Mouse (Mus musculus): ENCODE results near the gene Tut1. TPM values are rescaled to one million over a fixed set of nuclear protein-coding genes. Genes with fewer than 3 reads are reported as not detected.

Tut1 gene
- polyA plus RNA-seq (2015; fragmentation: Nextera tagmentation; extraction: Ambion mirVana), result 29.3 and 30.0 TPM in 2 replicates

DNA sequence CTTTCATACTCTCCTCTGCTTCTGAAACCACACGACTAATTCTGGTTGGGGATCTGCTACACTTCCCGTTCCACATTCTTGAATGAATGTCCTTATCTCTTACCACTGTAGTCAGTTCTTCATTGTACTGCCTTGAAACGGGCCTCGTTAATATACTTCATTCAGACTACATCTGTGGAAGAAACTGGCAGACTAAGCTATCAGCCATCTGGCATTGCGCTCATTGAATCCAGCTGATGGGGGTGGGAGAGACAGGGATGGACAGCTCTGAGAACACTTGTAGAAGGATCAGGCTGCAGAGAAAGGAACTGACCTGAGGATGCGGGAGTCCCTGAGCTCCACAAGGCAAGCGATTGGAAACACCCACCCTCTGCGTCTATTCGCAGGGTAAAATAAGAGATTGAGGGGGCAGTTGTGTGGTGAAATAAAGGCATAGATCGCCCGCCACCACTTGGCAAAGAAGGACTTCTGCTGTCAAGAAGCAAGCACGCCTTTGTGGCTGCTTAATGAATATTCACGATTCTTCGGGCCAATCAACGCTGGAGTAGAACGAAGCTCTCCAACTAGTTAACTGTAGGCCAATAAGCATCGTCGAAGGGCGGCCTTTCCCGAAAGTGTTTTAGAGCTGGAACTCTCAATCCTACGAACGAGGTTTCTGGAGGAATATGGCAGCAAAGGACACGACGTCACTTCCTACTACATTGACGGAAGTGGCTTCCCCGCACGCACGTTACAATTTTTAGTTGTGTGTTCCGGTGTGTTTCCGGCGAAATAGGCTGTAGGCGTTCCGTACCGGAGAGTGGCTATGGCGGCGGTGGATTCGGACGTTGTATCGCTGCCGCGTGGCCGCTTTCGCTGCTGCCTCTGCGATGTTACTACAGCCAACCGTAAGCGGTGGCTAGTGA lies at the start of gene Tut1:
Tut1 (plus strand) TSS at position 713 of the 905 bp plus-strand sequence.
- ATAC-seq (ENCODE audit: insufficient number of reproducible peaks, low FRiP score, low TSS enrichment, low read depth), result peak; percentile 91

GRCm38 (mm10) chr19:8908531-8908930 lies 45.1 kb upstream of the Tut1 start:
- no peak for ATAC-seq (ENCODE audit: insufficient number of reproducible peaks, low FRiP score, low TSS enrichment, low read depth)
- Histone ChIP-seq H3K9ac (no peak overlapping the region), H3K36me3 (peaks cover 95% of the 10 kb centered on the region), H3K4me2 (no peak overlapping the region), H3K27me3 (no peaks in the 10 kb centered on the region), H3K4me1 (no peaks in the 10 kb centered on the region), H3K9me3 (no peaks in the 10 kb centered on the region), H3K27ac (no peak overlapping the region), H3K4me3 (no peak overlapping the region)
- 92% methylated on average over 6 of the region's 6 CpGs for WGBS

More for the DNA sequence above, at the start of gene Tut1:
- H3K36me3 ChIP-seq, result peaks cover 60% of the 10 kb centered on the region
- H3K27ac ChIP-seq, result peak within 1 kb of the TSS; percentile 83
- no peaks in the 10 kb centered on the region for H3K27me3 ChIP-seq
- H3K9me3 ChIP-seq, result no peaks in the 10 kb centered on the region
- peak within 1 kb of the TSS; percentile 73 for H3K4me2 ChIP-seq
- H3K9ac ChIP-seq, result peak within 1 kb of the TSS; percentile 56
- peaks cover 26% of the 10 kb centered on the region for H3K4me1 ChIP-seq
- H3K4me3 ChIP-seq, result peak within 1 kb of the TSS; percentile 64
- 2% methylated on average over 46 of the region's 46 CpGs for WGBS

DNA sequence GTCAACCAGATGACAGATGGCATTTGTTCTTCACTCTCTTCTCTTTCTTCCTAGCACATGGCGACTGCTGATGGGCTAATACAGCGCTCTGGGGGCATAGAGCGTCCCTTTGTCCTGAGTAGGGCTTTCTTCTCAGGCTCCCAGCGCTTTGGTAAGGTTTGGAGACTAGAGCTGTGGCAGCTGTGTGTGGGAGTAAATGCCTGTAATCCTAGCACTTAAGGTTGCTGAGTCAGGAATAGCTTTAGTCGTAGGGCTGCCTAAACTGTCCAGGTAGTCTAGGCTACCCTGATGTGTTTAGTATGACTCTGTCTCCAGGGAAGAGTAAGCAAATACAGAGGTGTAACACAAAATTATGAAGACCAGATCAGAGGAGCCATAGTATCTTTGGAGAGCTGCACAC lies 41.8 kb upstream of the Tut1 start:
- Histone ChIP-seq H3K4me1 (no peaks in the 10 kb centered on the region), H3K4me2 (no peak overlapping the region), H3K9ac (no peak overlapping the region), H3K36me3 (peaks cover 100% of the 10 kb centered on the region), H3K27ac (no peak overlapping the region), H3K27me3 (no peaks in the 10 kb centered on the region), H3K4me3 (no peak overlapping the region), H3K9me3 (no peaks in the 10 kb centered on the region)
- ATAC-seq (ENCODE audit: insufficient number of reproducible peaks, low FRiP score, low TSS enrichment, low read depth), result no peak
- WGBS, result 96% methylated on average over 5 of the region's 5 CpGs

DNA sequence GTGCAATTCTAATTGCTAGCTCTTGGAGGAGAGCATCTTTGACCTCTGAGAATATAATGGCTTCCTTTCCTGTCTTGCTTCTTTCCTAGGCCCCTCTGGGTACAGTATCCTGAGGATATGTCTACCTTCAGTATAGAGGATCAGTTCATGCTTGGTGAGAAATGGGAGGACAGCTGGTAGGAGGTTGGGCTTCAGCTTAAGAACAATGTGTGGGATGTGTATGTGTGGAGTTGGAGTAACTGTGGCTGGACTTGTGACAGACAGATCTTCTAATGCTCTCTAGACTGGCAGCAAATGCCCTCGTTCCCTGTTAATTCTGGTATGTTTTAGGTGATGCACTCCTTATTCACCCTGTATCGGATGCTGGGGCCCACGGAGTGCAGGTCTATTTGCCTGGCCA lies 39.4 kb upstream of the Tut1 start:
- ATAC-seq (ENCODE audit: insufficient number of reproducible peaks, low FRiP score, low TSS enrichment, low read depth), result no peak
- Histone ChIP-seq H3K36me3 (peaks cover 79% of the 10 kb centered on the region), H3K4me3 (no peak overlapping the region), H3K4me2 (no peak overlapping the region), H3K9me3 (no peaks in the 10 kb centered on the region), H3K4me1 (no peaks in the 10 kb centered on the region), H3K27ac (no peak overlapping the region), H3K9ac (no peak overlapping the region), H3K27me3 (no peaks in the 10 kb centered on the region)
- WGBS, result 92% methylated on average over 3 of the region's 3 CpGs

- Histone ChIP-seq H3K4me2 (no peak overlapping the region), H3K9ac (no peak overlapping the region), H3K27me3 (no peaks in the 10 kb centered on the region), H3K36me3 (peaks cover 39% of the 10 kb centered on the region), H3K9me3 (no peaks in the 10 kb centered on the region), H3K4me3 (no peak overlapping the region), H3K27ac (no peak overlapping the region), H3K4me1 (peaks cover 13% of the 10 kb centered on the region)
- no peak for ATAC-seq (ENCODE audit: insufficient number of reproducible peaks, low FRiP score, low TSS enrichment, low read depth)
- WGBS, result 89% methylated on average over 3 of the region's 3 CpGs
Measured at GRCm38 (mm10) chr19:8919000-8919399, 34.6 kb upstream of the Tut1 start.

- H3K27me3 ChIP-seq, result no peaks in the 10 kb centered on the region
- no peaks in the 10 kb centered on the region for H3K9me3 ChIP-seq
- H3K27ac ChIP-seq, result peak overlapping the region; percentile 91
- H3K4me2 ChIP-seq, result peak overlapping the region; percentile 59
- WGBS, result 61% methylated on average over 6 of the region's 6 CpGs
- peaks cover 13% of the 10 kb centered on the region for H3K4me1 ChIP-seq
- peak overlapping the region; percentile 76 for H3K4me3 ChIP-seq
- ATAC-seq (ENCODE audit: insufficient number of reproducible peaks, low FRiP score, low TSS enrichment, low read depth), result no peak
- peaks cover 32% of the 10 kb centered on the region for H3K36me3 ChIP-seq
- H3K9ac ChIP-seq, result no peak overlapping the region; the same call in 1 of the 2 replicates
Measured at GRCm38 (mm10) chr19:8919684-8920072, 34.0 kb upstream of the Tut1 start.

DNA sequence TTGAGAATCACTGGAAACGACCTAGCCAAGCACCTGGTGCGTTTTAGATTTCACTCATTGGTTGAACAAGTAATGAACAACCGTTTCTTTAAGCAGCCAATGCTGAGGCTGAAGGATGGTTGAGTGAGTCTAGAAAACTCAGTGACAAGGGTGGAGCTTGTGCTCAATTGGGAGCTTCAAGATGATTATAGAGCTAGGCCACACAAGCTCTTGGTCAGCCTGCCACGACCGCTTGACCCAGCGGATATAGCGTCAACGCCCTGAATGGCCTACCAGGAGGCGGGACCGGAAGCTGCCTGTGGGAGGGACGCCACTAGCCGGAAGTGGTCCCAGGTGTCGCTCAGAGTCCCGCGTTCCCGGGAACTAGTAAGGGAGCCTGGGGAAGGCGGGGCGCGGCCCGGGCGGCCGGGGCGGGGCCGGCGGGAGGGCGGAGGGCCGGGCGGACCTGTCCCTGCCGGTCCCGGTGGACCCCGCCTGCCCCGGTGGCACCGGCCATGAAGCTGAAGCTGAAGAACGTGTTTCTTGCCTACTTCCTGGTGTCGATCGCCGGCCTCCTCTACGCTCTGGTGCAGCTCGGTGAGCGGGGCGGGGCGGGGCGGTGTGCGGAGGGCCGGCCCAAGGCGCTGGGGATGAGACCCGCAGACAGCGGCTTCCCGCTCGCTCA lies 33.4 kb upstream of the Tut1 start, which contains the start of gene B3gat3:
B3gat3 (plus strand) TSS at position 302 of the 664 bp plus-strand sequence.
- peaks cover 13% of the 10 kb centered on the region for H3K4me1 ChIP-seq
- peak within 1 kb of the TSS; percentile 59 for H3K4me2 ChIP-seq
- H3K27me3 ChIP-seq, result no peaks in the 10 kb centered on the region
- H3K4me3 ChIP-seq, result peak within 1 kb of the TSS; percentile 76
- WGBS, result 1% methylated on average over 49 of the region's 50 CpGs
- peak within 1 kb of the TSS; percentile 66 for H3K9ac ChIP-seq
- ATAC-seq (ENCODE audit: insufficient number of reproducible peaks, low FRiP score, low TSS enrichment, low read depth), result peak; percentile 93
- no peaks in the 10 kb centered on the region for H3K9me3 ChIP-seq
- H3K36me3 ChIP-seq, result peaks cover 28% of the 10 kb centered on the region
- H3K27ac ChIP-seq, result peak within 1 kb of the TSS; percentile 91

DNA sequence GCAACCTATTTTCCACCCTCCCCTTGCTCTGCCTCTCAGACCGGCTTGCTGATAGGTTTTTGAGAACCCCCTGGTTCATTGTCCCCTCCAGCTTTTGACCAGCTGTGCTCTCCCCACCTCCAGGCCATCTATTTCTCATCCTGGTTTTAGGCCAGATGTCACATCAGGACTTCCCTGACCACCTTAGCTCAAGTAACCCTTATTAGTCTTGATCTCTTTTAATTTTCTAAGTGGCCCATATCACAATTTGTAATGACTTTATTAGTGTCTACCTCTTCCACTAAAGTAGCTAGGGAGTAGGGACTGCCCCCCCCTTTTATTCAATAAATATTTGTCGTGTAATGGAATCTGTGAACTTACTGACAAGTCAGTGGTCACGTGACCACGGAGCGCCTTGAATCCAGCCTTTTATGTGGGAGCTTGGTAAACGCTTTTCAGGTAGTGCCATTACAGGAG lies 32.8 kb upstream of the Tut1 start:
- Histone ChIP-seq H3K4me2 (peak overlapping the region; percentile 59), H3K4me1 (peaks cover 13% of the 10 kb centered on the region), H3K36me3 (peaks cover 28% of the 10 kb centered on the region), H3K4me3 (peak overlapping the region; percentile 76), H3K27ac (peak overlapping the region; percentile 91), H3K9ac (peak overlapping the region; percentile 66), H3K9me3 (no peaks in the 10 kb centered on the region), H3K27me3 (no peaks in the 10 kb centered on the region)
- under 1% methylated on average over 6 of the region's 6 CpGs for WGBS
- ATAC-seq (ENCODE audit: insufficient number of reproducible peaks, low FRiP score, low TSS enrichment, low read depth), result no peak

DNA sequence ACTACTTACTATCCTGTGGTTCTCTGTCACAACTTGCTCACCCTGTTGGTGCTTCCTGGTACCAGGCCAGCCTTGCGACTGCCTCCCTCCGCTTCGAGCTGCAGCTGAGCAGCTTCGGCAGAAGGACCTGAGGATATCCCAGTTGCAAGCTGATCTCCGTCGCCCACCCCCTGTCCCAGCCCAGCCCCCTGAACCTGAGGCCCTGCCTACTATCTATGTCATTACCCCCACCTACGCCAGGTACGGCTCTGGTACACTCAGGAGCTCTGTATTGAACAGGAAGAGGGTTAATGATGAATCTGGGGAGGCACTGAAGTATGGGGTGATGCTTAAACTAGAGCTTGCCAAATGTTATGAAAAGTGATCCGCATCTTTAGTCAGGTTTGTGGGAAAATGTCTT lies 31.9 kb upstream of the Tut1 start:
- no peak overlapping the region for H3K9ac ChIP-seq
- no peaks in the 10 kb centered on the region for H3K9me3 ChIP-seq
- H3K36me3 ChIP-seq, result peaks cover 28% of the 10 kb centered on the region
- H3K27me3 ChIP-seq, result no peaks in the 10 kb centered on the region
- peaks cover 16% of the 10 kb centered on the region for H3K4me1 ChIP-seq
- H3K4me3 ChIP-seq, result peak overlapping the region; percentile 76
- H3K27ac ChIP-seq, result no peak overlapping the region
- peak overlapping the region; percentile 59 for H3K4me2 ChIP-seq
- no peak for ATAC-seq (ENCODE audit: insufficient number of reproducible peaks, low FRiP score, low TSS enrichment, low read depth)
- WGBS, result 71% methylated on average over 9 of the region's 9 CpGs

DNA sequence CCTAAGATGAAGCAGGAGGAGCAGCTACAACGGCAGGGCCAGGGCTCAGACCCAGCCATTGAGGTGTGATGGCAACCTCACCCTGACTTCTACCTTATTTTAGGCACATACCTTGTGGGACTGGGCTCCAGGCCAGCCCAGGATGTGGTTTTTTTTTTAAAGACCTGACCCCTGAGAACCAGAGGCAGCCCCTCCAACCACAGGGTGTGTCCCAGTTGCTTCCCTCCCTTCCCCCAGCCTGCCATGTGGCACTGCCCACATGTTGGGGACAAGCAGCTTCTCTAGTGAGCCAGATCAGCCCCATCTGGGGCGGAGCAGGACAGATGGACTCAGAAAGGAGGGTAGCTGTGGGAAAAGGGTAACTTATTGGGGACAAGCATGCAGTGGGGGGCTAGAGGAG lies 26.9 kb upstream of the Tut1 start:
- peaks cover 37% of the 10 kb centered on the region for H3K36me3 ChIP-seq
- no peaks in the 10 kb centered on the region for H3K27me3 ChIP-seq
- H3K27ac ChIP-seq, result peak overlapping the region; percentile 33; the same call in 1 of the 2 replicates
- H3K9ac ChIP-seq, result no peak overlapping the region
- H3K4me1 ChIP-seq, result peaks cover 30% of the 10 kb centered on the region
- H3K4me2 ChIP-seq, result no peak overlapping the region
- H3K9me3 ChIP-seq, result no peaks in the 10 kb centered on the region
- no peak for ATAC-seq (ENCODE audit: insufficient number of reproducible peaks, low FRiP score, low TSS enrichment, low read depth)
- no peak overlapping the region for H3K4me3 ChIP-seq
- 80% methylated on average over 2 of the region's 2 CpGs for WGBS

- Histone ChIP-seq H3K36me3 (peaks cover 37% of the 10 kb centered on the region), H3K4me3 (no peak overlapping the region), H3K27ac (no peak overlapping the region), H3K9me3 (no peaks in the 10 kb centered on the region), H3K9ac (no peak overlapping the region), H3K4me1 (peaks cover 29% of the 10 kb centered on the region), H3K4me2 (no peak overlapping the region), H3K27me3 (no peaks in the 10 kb centered on the region)
- ATAC-seq (ENCODE audit: insufficient number of reproducible peaks, low FRiP score, low TSS enrichment, low read depth), result no peak
- 86% methylated on average over 12 of the region's 12 CpGs for WGBS
Measured at GRCm38 (mm10) chr19:8927891-8928525, 25.6 kb upstream of the Tut1 start.
